Mouse (Mus musculus) C2C12 (cell line): ENCODE measurements around the gene Dcps.

Experiments
- CTCF ChIP-seq: IDR thresholded peaks from one replicate; pipeline ENCODE4 v1.5.1; 2011; ENCODE audit not compliant: control insufficient read depth, insufficient read depth, insufficient read length
- MAX ChIP-seq: IDR thresholded peaks from one replicate; pipeline ENCODE4 v1.6.1; 2011; ENCODE audit warnings: mild to moderate bottlenecking, control low read depth
- MYOD1 ChIP-seq: IDR thresholded peaks from one replicate; pipeline ENCODE4 v1.6.1; 2011; ENCODE audit warnings: low read depth; ENCODE audit not compliant: control insufficient read depth, insufficient read length
- USF1 ChIP-seq: IDR thresholded peaks from one replicate; pipeline ENCODE4 v1.6.1; 2011; ENCODE audit warnings: low read depth, mild to moderate bottlenecking, control low read depth, moderate library complexity

- TF ChIP-seq CTCF = no peak
- TF ChIP-seq MAX = no peak
- TF ChIP-seq USF1 = no peak
- TF ChIP-seq MYOD1 = no peak
Observed at GRCm38 (mm10) chr9:35173331-35173730, 2.5 kb downstream of the Dcps start.
